Mouse (Mus musculus) olfactory bulb, adult 2 months (tissue): Measurements from ENCODE around the gene Trappc3l.
A peak's percentile ranks its signal among the peaks of the same experiment; 100 is the strongest.

Source experiments
- CTCF ChIP-seq: fragments of 200-500 bp; IDR thresholded peaks from 2 replicates; pipeline ENCODE4 v1.5.1; 2012; ENCODE audit warnings: low read depth, mild to moderate bottlenecking, low read length, moderate library complexity; ENCODE audit not compliant: insufficient read depth
- POLR2A ChIP-seq: fragments of 200-500 bp; IDR thresholded peaks from 2 replicates; pipeline ENCODE4 v1.6.1; 2012; ENCODE audit warnings: mild to moderate bottlenecking, low read depth, low read length, moderate library complexity; ENCODE audit not compliant: insufficient read depth

DNA sequence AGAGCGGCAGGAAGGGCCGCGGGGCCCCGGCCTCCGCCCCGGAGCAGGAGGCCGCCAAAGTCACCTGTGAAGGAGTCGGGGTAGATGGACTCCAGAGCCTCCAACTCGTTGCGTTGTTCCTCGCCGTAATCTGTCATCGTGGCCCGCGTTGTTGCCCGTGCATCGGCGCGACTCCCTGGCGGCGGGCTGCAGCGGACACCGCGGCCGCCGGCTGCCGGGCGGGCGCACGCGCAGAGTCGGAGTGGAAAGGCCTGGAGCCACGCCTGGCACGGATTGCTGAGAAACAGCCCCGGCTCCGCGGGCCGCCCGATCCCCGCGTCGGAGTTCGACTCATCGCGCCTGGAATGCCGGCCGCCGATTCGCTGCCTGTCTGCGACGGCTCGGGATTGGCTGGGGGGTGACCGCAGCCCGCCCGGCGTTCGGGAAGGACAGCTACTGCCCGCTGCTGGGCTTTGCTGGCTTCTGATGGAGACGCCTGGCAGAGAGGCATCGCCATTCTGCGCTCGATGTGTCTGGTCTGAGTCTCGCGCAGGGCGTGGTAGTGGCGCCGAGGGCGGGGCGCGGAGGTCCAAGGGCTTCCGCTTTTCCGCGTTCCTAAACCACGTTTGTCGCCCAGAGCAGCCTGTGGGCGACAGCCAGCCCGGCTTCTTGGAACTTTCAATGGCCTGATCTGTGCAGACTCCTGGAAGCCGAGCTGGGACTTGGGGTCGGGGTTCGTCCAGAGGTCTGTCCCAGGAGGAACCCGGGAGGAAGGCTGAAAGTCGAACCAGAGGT is 17.9 kb upstream of the Trappc3l start, which contains the start of gene Rwdd1:
- TF ChIP-seq CTCF (no peak), POLR2A (peak; percentile 53)
